Mouse (Mus musculus) left cerebral cortex, adult 2 months (tissue): ENCODE measurements around the gene Fgf3. TPM values are rescaled to one million over a fixed set of nuclear protein-coding genes. Genes with fewer than 3 reads are reported as not detected.
"Not testable (repeated sequence)": the region's sequence is repeated elsewhere in the genome, so short reads cannot be mapped to it uniquely, and the experiment has no call there.

ENCODE experiments used
- DNase-seq, 2 experiments: peaks; one replicate each; pipeline ENCODE4 v3.0.0; 2021 to 2022; ENCODE audit warnings: low spot score in 2 of 2, mixed read lengths in 1 of 2; ENCODE audit errors: extremely low spot score in 1 of 2
- H3K27ac ChIP-seq: fragments of 200-600 bp; 2 replicates; pipeline ENCODE4 v1.8.1; 2022
- H3K4me3 ChIP-seq: fragments of 200-600 bp; 2 replicates; pipeline ENCODE4 v1.8.1; 2022
- CTCF ChIP-seq: fragments of 200-600 bp; IDR thresholded peaks from 2 replicates; pipeline ENCODE4 v1.8.1; 2022; ENCODE audit warnings: antibody characterized with exemption, mild to moderate bottlenecking, moderate library complexity
- intact Hi-C: fragments of 180-260 bp; cut with DNase I; formaldehyde crosslinking; loops from one replicate; pipeline ENCODE4 v1.15.1; 2025
- total RNA-seq, 2 experiments: library from RNA; stranded (reverse); gene quantifications; 2 replicates each; pipeline ENCODE4 v1.2.3; 2021

Fgf3 gene
- total RNA-seq, 2 experiments from 2014 or later: 0.48 to 1.3 TPM

DNA sequence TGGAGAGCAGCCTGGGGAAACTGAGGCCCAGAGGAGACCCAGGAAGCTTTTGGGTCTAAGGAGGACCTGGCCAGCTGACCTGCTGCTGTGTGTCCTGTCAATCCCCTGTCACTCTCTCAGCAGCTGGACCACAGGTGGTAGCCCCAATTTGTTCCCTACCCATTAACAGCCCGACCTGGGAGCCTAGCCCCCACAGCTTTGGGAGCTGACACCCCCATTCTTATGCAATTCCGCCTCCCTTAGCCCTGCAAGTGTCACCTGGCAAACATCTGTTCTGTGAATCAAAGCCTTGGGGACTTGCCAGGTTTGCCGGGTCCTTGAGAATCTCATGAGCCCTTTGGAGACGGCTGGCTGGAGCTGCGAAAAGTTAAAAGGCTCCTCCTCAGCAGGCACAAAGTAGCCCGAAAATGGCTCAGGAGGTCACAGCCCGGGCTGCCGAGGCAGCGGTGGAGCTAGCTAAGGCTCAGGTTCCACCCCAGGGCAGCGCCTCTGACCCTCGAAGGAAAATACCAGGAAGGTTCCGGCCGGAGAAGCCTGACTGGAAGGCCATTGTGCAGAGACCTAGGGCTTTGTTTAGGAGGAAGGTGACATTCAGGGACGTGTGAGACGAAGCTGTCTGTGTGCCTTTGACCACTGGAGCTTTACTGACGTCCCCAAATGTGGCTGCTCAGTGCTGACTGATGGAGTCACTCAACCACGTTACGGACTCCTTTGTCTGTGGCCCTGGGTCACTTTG lies 50.8 kb downstream of the Fgf3 start:
- intact Hi-C loops: no loop called here
- no peak for TF ChIP-seq CTCF
- no peak overlapping the region for H3K4me3 ChIP-seq
- no peak overlapping the region for H3K27ac ChIP-seq
- no peak for DNase-seq

DNA sequence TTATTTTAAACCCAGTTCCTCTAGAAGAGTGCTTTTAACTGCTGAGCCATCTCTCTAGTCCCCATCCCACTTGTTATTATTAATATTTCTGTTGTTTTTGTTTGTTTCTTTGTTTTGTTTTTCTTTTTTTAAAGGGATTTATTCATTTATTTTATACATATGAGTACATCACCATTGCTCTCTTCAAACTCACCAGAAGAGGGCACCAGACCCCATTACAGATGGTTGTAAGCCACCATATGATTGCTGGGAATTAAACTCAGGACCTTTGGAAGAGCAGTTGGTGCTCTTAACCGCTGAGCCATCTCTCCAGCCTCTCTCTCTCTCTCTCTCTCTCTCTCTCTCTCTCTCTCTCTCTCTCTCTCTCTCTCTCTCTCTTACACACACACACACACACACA lies 52.8 kb downstream of the Fgf3 start:
- DNase-seq, H3K27ac ChIP-seq, intact Hi-C loops, H3K4me3 ChIP-seq: not testable (repeated sequence)

DNA sequence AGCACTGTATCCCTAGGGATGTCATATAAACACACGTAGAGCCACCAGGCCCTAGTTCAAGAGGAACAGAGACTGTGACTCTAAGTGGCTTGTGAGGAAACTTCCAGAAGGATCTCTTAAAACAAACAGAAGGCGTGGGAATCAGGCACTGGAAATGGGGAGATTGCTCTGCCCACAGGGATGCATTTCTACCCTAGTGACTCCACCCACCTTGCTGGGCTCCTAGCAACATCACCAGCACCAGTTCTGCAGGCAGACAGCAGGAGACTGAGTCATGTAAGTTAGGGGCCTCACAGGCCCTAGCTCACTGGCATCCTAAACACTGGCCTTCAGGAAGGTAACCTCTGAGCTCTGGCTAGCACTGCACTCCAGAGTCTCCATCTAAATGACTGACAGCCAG lies 54.0 kb downstream of the Fgf3 start:
- Histone ChIP-seq H3K4me3 (no peak overlapping the region), H3K27ac (no peak overlapping the region)
- intact Hi-C loops: no loop called here
- DNase-seq: no peak
- no peak for TF ChIP-seq CTCF

DNA sequence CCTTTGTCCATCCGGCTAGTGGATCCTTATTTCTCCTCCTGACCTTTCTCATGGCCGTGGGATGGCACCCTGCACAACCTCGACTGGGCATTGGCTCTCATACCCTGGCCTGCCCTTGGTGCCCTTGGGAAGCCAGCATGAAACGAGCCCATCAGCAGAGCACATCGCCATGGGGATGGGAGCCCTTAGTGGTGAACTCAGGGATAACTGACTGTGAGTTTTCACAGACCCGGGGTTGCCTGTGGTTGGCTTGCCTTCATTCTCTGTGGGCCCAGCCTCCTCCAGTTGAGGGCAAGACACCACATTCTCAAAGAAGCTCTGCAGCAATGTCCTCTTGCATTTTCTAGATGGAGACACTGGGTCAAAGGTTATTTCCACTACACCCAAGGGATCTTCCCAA lies 54.4 kb downstream of the Fgf3 start:
- intact Hi-C loops: no loop called here
- no peak for TF ChIP-seq CTCF

More for the DNA sequence above, 54.4 kb downstream of the Fgf3 start:
- H3K27ac ChIP-seq: no peak overlapping the region
- DNase-seq: no peak
- no peak overlapping the region for H3K4me3 ChIP-seq

Other genes with a start within 250 kb of the Fgf3 start
- 1 to 10 TPM; 2.2 to 4.5 TPM for gene Ano1, start 86.1 kb upstream of the Fgf3 start, total RNA-seq
- not detected for gene Fgf4, start 9.3 kb downstream of the Fgf3 start, total RNA-seq
- gene Fgf15, start 58.4 kb downstream of the Fgf3 start, total RNA-seq: not detected
- 10 to 100 TPM; 26.4 to 27.8 TPM for gene LTO1, start 77.0 kb downstream of the Fgf3 start, total RNA-seq
- 10 to 100 TPM; 57.0 to 57.7 TPM for gene Ccnd1, start 101.8 kb downstream of the Fgf3 start, total RNA-seq